Mouse (Mus musculus) bone marrow, adult 2 months (tissue): ENCODE results near the gene Prokr1. TPM values are rescaled to one million over a fixed set of nuclear protein-coding genes. Genes with fewer than 3 reads are reported as not detected.
"Not testable (repeated sequence)": the region's sequence is repeated elsewhere in the genome, so short reads cannot be mapped to it uniquely, and the experiment has no call there.

ENCODE experiments used
- H3K27ac ChIP-seq: fragments of 200-500 bp; 2 replicates; pipeline ENCODE4 v1.5.1; 2012; ENCODE audit warnings: low read depth, mild to moderate bottlenecking, control low read depth, inconsistent platforms, low read length; ENCODE audit not compliant: control insufficient read depth, poor library complexity, insufficient read depth
- H3K4me1 ChIP-seq: fragments of 200-500 bp; 2 replicates; pipeline ENCODE4 v1.6.1; 2011; ENCODE audit warnings: low read length; ENCODE audit not compliant: control insufficient read depth, insufficient read depth
- H3K4me3 ChIP-seq: fragments of 200-500 bp; replicated peaks from 2 replicates; pipeline ENCODE3; 2011; ENCODE audit warnings: mild to moderate bottlenecking, low read depth, low read length, control low read depth; ENCODE audit not compliant: control insufficient read depth
- CTCF ChIP-seq: fragments of 200-500 bp; IDR thresholded peaks from 2 replicates; pipeline ENCODE4 v1.5.1; 2011; ENCODE audit warnings: low read length, control low read depth; ENCODE audit not compliant: control insufficient read depth, insufficient read depth
- POLR2A ChIP-seq: fragments of 200-500 bp; IDR thresholded peaks from 2 replicates; pipeline ENCODE4 v1.6.1; 2011; ENCODE audit warnings: low read depth, mild to moderate bottlenecking, control low read depth, low read length, borderline replicate concordance; ENCODE audit not compliant: control insufficient read depth
- WGBS: fragments of 180-500 bp; shearing (Covaris S2); methylation state at CpG from one replicate; pipeline ENCODE4 v1.1.7; 2018; 5-methylcytosine and 5-hydroxymethylcytosine counted together
- polyA plus RNA-seq: library from polyadenylated mRNA; stranded (reverse); fragments of >200 nt; gene quantifications from 2 replicates; pipeline ENCODE4 v1.2.4, GENCODE M21; 2011; ENCODE audit warnings: low replicate concordance; ENCODE audit not compliant: missing spikeins, insufficient read depth, insufficient read length

Gene Prokr1
- polyA plus RNA-seq, 1 experiment, result 1.6 TPM

GRCm38 (mm10) chr6:87581071-87581470 is 9.5 kb downstream of the Prokr1 start:
- H3K4me3 ChIP-seq, result no peak overlapping the region
- peaks cover 1% of the 10 kb centered on the region; the same call in 1 of the 2 replicates for H3K4me1 ChIP-seq
- no peak overlapping the region for H3K27ac ChIP-seq
- 90% methylated on average over 15 of the region's 15 CpGs for WGBS
- TF ChIP-seq CTCF (no peak), POLR2A (no peak)

GRCm38 (mm10) chr6:87578247-87578646 is 12.3 kb downstream of the Prokr1 start:
- Histone ChIP-seq H3K27ac (no peak overlapping the region), H3K4me1 (no peaks in the 10 kb centered on the region; the same call in 1 of the 2 replicates), H3K4me3 (no peak overlapping the region)
- TF ChIP-seq POLR2A (no peak), CTCF (no peak)
- 83% methylated on average over 9 of the region's 9 CpGs for WGBS

GRCm38 (mm10) chr6:87576648-87577330 is 13.8 kb downstream of the Prokr1 start:
- no peak overlapping the region for H3K27ac ChIP-seq
- no peak for TF ChIP-seq POLR2A
- no peak for TF ChIP-seq CTCF
- H3K4me1 ChIP-seq, result no peaks in the 10 kb centered on the region
- WGBS, result 78% methylated on average over 4 of the region's 4 CpGs
- H3K4me3 ChIP-seq, result no peak overlapping the region

GRCm38 (mm10) chr6:87571863-87572262 is 18.7 kb downstream of the Prokr1 start:
- H3K4me3 ChIP-seq, H3K4me1 ChIP-seq, H3K27ac ChIP-seq: not testable (repeated sequence)

GRCm38 (mm10) chr6:87567686-87568593 is 22.6 kb downstream of the Prokr1 start:
- 76% methylated on average over 9 of the region's 9 CpGs for WGBS
- no peak for TF ChIP-seq CTCF
- no peak for TF ChIP-seq POLR2A
- Histone ChIP-seq H3K4me1 (no peaks in the 10 kb centered on the region; the same call in 1 of the 2 replicates), H3K4me3 (no peak overlapping the region), H3K27ac (no peak overlapping the region)

GRCm38 (mm10) chr6:87565166-87565565 is 25.4 kb downstream of the Prokr1 start:
- 74% methylated on average over 5 of the region's 5 CpGs for WGBS
- Histone ChIP-seq H3K4me3 (no peak overlapping the region), H3K4me1 (no peaks in the 10 kb centered on the region; the same call in 1 of the 2 replicates), H3K27ac (no peak overlapping the region)
- TF ChIP-seq POLR2A (no peak), CTCF (no peak)

- Histone ChIP-seq H3K4me3 (no peak overlapping the region), H3K27ac (no peak overlapping the region), H3K4me1 (no peaks in the 10 kb centered on the region; the same call in 1 of the 2 replicates)
- 88% methylated on average over 4 of the region's 4 CpGs for WGBS
- TF ChIP-seq POLR2A (no peak), CTCF (no peak)
Measured at GRCm38 (mm10) chr6:87564356-87564755, 26.2 kb downstream of the Prokr1 start.

- WGBS, result 74% methylated on average over 3 of the region's 3 CpGs
- H3K4me1 ChIP-seq, result peaks cover 2% of the 10 kb centered on the region; the same call in 1 of the 2 replicates
- H3K4me3 ChIP-seq, result no peak overlapping the region
- TF ChIP-seq CTCF (no peak), POLR2A (no peak)
- no peak overlapping the region for H3K27ac ChIP-seq
Measured at GRCm38 (mm10) chr6:87553724-87554123, 36.8 kb downstream of the Prokr1 start.
